Mouse (Mus musculus) kidney, adult 9 months (tissue): ENCODE measurements around the gene Svs3a.
"Not testable (repeated sequence)": the region's sequence is repeated elsewhere in the genome, so short reads cannot be mapped to it uniquely, and the experiment has no call there.

Source experiments
- DNase-seq: peaks from one replicate; pipeline ENCODE4 v3.0.0; 2022

The Svs3a gene

DNA sequence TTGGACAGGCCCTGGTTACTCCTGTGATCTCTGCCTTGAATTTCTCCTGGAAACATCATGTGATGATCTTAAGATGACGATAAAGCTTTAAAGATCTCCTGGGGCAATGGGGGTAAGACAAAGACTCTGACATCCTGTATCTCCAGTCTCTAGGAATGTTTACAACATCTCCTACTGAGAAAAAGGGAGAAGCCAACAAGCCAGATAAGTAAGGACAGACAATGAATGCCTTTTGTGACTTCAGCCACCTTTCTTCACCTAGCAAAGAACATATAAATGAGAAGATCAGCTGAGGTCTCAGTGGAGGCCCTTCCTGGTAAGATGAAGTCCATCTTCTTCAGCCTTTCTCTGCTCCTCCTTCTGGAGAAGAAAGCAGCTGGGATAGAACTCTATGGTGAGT, at the start of gene Svs3a:
Gene Svs3a (plus strand): TSS at position 301 of the 400 bp plus-strand sequence.
- DNase-seq = not testable (repeated sequence)

DNA sequence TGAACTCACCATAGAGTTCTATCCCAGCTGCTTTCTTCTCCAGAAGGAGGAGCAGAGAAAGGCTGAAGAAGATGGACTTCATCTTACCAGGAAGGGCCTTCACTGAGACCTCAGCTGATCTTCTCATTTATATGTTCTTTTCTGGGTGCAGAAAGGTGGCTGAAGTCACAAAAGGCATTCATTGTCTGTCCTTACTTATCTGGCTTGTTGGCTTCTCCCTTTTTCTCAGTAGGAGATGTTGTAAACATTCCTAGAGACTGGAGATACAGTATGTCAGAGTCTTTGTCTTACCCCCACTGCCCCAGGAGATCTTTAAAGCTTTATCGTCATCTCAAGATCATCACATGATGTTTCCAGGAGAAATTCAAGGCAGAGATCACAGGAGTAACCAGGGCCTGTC, 32.5 kb upstream of the Svs3a start, which contains the start of gene Svs3b:
Gene Svs3b (minus strand): TSS at position 101 of the 400 bp plus-strand sequence.
- not testable (repeated sequence) for DNase-seq

- no peak for DNase-seq
These were observed 10.7 kb upstream of the Svs3a start, which contains the start of gene Svs4 for GRCm38 (mm10) chr2:164278359-164278758. Svs4 (minus strand) TSS chr2:164278459.

GRCm38 (mm10) chr2:164312599-164312998, 23.5 kb downstream of the Svs3a start:
- no peak for DNase-seq

GRCm38 (mm10) chr2:164315460-164315859, 26.4 kb downstream of the Svs3a start:
- not testable (repeated sequence) for DNase-seq

DNA sequence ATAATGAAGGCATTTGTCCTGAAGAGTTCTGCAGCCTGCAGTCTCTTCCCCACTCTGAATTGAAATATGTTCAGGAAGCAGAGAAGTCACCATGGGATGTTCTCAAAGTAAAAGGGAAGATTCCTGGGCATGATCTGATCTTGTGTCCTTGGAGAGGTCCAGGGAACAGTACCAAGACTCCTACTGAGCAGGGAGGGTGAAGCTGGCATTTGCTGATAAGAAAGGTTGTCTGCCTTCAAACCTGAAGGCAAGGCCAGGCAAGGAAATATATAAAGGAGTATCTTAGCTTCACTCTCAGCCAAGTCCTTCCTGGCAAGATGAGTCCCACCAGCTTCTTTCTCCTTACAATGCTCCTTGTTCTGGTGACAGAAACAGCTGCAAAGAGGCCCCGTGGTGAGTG, 27.4 kb downstream of the Svs3a start, which contains the start of gene Svs6:
Gene Svs6 (plus strand): TSS at position 301 of the 400 bp plus-strand sequence.
- DNase-seq = not testable (repeated sequence)

DNA sequence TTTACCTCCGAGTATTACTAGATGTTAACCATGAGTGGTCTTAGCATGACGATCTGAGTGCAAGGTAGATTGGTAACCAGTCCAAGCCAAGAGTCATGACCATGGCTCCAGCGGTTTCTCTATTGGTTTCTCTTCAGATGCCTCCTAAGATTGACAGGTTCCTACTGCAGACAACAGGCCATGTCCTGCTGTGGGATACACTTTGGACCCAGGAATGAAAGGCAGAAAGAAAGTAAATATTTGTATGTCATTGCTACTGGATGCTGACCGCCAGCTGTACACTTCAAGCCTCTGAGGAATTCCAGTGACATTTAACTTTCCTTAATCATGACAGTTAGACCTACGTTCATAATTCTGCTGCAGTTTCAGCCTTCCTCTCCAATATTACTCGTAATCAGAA, 31.9 kb downstream of the Svs3a start:
- DNase-seq = no peak

DNA sequence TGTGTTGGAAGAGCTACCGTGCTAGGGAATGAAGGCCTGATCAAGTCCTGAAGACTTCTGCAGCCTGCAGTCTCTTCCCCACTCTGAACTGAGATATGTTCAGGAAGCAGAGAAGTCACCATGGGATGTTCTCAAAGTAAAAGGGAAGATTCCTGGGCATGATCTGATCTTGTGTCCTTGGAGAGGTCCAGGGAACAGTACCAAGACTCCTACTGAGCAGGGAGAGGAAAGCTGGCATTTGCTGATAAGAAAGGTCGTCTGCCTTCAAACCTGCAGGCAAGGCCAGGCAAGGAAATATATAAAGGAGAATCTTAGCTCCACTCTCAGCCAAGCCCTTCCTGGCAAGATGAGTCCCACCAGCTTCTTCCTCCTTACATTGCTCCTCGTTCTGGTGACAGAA, 43.4 kb downstream of the Svs3a start, which contains the start of gene Svs5:
Gene Svs5 (plus strand): TSS at position 301 of the 400 bp plus-strand sequence.
- not testable (repeated sequence) for DNase-seq
